Mouse (Mus musculus): Measurements from ENCODE around the gene Etnk1.
"Not testable (repeated sequence)": the region's sequence is repeated elsewhere in the genome, so short reads cannot be mapped to it uniquely, and the experiment has no call there.

The Etnk1 gene

DNA sequence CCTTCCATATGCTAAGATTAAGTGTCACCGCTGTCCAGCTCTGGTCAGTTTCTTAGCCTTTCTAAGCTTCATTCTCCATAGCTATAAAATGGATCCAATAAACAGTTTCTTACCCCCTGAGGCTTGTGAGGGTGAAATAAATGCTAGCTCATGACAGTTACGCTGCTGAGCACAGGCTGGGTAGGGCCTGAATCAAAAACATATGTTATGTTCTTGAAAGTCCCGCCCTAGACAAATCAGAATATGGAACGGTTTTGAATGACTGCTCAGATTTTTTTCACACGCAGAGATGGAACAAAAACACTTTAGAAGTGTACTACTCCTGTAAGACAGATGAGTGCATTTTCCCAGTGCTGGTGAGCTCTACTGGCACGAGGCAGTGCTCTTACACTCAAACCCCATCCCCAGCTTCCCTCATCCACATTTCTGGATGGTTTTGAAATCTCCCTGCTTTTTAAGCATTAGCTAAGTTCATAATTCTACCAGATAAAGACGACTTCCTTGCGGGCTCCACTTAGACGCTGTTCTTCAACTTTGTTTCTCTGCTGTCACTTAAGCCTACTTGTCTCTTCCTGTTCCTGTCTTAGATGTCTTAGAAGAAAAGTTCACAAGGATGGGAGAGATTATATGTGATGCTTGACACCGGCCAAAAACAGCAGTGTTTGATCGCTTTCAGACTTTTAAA, 4.9 kb downstream of the Etnk1 start:
- no peak for DNase-seq

DNA sequence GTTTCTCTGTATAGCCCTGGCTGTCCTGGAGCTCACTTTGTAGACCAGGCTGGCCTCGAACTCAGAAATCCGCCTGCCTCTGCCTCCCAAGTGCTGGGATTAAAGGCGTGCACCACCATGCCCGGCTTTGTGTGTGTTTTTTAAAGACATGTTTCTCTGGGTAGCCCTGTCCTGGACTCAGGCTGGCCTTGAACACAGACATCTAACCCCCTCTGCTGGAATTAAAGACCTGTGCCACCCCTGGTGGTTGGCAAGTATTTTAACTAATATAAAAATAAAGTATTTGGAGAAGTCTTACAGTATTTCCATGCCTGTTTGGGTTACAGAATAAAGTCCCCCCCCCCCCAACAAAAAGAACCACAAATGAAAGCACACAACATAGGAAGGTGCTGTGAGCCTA, 5.7 kb downstream of the Etnk1 start:
- not testable (repeated sequence) for DNase-seq

DNA sequence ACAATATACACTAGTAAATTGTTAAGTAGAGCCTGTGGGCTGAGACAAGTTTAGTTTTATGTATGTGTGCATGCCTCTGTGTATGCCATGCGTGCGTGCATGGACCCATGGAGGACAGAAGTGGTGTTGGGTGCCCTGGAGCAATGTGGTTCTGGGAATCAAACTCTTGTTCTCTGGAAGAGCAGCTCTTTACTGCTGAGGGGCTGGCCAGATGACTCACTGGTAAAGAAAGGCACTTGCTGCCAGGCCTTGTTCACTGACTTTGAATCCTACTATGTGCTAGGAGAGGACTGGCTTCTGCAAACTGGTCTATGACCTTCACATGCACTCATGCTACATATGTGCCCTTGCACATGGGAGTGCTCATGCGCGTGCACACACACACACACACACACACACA, 7.2 kb downstream of the Etnk1 start:
- DNase-seq = no peak

DNA sequence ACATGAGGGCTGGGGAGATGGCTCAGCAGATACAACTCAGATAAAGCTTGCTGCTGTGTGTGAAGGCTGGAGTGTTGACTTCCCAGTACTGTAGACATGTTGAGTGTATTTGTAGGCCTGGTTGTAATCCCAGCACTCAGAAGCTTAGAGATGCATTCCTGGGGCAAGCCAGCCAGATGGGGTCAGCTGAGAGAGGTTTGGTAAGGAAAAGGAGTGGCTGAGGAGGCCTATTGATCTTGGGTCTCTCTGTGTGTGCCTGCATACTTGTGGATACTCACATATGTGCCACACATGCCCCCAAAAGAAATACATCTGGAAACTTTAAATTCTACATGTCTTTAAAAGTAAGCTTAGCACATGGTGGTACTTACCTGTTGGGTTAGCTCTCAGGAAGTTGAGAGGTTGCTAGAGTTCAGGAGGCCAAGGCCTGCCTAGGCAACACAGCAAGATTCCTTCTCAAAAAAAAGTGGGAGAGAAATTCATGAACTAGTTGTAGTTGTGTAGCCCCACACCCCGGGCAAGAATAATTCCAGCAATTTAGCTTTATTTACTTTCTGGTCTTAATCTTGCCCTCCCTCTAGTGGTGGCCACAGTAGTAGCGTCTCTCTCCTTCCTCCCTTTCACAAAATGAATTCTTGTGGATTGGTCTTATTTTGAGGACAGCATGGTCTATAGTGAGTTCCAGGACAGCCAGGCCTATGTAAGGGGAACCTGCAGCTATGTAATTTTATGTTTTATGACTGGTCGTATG, 8.1 kb downstream of the Etnk1 start:
- no peak for DNase-seq

DNA sequence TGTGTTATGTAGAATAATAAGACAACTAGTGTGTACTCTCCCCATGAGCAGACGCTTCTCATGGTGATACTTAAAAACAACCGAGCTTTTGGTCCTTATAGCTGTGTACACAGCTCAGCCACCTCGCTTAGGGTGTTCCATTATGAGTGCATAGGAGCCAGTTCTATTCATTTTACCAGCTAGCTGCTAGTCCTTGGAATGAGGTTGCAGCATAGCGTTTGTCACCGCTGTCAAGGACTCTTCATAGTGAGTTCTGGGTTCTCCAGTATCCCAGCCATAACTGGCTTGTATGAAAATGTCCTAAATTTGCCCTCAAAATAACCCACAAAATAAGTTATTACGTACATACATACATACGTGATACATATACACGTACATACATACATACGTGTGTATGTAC, 9.1 kb downstream of the Etnk1 start:
- DNase-seq = no peak

DNA sequence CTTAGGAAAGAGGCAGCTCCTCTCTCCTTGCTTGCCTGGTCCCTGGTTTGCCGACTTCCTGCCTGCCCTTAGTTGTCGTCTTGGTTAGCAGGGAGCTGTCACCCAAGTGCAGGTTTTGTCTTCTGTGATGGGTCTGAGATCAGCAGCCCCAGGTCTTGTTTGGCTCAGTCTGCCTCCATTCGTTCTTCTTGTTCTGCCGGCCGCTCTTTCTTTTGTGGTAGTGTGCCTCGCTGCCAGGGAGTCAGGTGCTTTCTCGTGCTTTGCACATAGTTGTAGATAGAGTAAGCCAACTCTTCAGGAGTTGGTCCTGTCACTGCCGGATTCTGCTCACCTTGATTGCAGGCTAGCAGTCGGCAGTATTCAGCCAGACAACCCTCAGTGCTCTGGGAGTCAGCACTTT, 9.6 kb downstream of the Etnk1 start:
- no peak for DNase-seq

DNA sequence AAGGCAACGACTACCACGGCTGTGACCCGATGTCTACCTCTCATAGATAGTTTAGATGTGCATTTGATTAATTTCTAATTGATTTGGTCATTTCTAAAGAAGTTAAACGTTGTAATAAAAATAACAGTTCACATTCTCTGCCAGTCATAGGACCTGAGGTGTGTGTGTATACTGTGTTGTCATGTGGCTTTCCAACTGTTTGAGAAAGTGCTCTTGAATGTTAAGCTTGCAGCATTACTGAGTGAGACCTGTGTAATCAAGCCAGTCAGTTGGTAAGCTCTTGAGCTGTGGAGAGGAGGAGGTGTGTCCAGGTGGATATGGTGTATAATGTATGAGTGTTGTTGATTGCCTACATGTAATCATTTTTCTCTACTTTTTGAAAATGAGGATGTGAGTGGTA, 12.2 kb downstream of the Etnk1 start:
- DNase-seq = no peak

DNA sequence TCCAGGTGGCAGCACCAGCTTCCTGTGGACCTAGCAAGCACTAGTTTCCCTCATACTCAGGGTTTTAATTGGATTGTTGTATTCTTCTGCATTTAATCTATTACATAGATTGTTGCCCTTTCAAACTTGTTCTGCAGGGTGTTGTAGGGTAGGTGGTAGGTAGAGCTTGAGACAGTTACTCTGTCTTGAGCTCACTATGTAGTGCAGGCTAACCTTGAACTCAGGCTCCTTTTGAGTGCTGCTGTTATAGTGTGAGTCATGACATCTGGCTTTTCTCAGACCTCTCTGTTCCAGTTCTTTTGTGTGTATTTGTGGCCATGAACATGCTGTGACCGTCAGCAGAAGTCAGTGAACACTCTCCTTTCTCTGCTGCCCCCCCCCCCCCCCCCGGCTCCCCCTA, 12.7 kb downstream of the Etnk1 start:
- no peak for DNase-seq

DNA sequence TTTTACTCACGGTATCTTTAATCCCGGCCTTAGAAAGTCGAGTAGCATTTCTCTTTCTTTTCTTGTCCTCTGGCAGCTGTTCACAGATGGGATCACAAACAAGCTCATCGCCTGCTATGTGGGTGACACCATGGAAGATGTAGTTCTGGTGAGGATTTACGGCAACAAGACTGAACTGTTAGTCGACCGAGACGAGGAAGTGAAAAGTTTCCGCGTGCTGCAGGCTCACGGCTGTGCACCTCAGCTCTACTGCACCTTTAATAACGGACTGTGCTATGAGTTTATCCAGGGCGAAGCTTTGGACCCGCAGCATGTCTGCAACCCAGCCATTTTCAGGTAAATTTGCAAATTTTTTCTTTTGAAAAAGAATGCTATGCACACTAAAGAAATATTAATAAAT, 13.5 kb downstream of the Etnk1 start:
- no peak for DNase-seq

DNA sequence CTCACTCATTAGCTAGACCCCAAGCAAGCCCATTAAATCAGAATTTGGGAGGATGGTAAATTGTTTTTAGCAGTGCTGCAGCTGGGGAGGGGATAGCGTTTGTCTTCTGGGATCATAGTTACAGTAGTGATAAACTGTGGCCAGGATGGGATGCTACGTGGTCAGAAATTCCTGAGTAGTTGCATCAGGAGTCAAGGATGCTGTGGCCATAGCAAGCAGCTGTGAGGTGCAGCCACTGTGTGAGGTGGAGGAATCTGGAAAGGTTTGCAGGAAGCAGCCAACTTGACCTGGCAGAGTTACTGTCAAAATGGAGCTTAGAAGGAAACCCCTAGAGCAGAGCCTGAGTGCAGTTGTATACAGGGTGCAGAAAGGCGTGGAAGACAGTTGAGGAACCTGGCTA, 17.1 kb downstream of the Etnk1 start:
- no peak for DNase-seq

DNA sequence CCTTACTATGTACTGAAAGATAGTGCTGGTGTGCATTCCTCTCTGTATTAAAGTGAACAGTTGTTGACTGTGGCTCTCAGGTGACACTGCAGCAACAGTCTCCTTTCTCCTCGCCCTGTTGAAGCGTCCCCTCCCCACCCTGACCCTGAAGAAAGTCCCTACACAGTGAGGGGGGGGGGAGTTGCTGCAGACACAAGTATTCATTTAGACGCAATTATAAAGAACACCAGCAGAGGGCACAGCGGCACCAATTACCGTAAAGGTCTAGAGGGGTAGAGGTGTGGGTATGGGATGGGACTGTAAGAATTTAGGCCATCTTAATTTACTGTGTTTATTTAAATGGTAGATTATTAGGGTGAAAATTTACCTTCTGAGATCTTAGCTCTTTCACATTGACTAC, 17.7 kb downstream of the Etnk1 start:
- DNase-seq = no peak

DNA sequence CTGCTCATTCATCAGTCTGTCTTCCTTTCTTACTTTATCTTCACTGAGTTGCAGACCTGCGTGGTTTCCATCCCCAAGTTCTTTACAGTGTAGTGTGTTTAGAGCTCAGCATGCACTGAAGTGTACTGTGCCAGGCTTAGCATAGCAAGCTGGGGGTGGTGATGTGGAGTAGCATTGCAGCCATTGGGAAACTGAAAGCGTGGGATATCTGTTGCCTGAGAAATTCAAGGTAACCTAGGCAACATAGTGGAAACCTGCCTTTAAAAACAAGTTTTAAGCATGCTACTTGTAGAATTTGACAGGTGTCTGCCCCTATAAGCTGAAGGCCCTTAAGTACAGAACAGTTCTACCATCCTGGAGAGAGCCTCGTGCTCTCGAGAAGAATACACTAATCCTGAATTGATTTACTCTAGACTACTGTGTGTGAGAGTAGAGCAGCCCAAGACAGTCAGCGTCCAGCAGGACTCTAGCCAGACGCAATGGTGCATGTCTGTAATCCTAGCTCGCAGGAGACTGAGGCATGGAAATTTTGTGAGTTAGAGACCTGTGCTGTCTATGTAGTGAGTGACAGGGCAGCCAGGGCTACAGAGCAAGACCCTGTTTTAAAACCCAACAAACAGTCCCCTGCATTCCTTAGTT, 23.9 kb downstream of the Etnk1 start:
- no peak for DNase-seq

DNA sequence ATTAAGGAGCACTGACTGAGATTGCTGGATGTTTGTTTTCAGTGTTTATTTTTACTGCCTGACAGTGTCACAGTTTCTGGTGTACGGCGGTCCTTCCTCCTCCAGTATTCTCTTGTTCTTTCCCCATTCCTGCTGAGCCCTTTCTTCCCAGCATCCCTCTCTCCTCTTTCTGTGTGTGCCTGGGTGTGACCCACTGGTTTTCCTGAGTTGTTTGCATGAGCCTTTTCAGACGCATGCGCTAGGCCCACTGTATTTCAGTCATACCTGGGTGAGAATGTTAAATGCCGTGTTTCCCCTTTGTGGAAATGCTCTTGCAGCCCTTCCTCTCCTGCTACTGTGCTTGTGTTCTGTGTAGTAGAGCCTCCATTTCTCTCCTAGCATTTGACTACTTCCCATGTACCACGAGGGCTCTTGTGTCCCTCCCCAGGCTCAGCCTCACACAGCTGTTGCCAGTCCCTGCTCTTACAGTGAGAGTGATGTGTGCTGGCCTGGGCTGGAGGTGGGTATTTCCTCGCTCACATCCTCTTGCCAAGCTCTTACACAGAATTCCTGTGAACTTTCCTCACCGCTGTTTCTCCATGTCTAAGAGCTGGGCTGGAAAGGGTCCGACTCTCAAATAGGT, 24.6 kb downstream of the Etnk1 start:
- DNase-seq = no peak

DNA sequence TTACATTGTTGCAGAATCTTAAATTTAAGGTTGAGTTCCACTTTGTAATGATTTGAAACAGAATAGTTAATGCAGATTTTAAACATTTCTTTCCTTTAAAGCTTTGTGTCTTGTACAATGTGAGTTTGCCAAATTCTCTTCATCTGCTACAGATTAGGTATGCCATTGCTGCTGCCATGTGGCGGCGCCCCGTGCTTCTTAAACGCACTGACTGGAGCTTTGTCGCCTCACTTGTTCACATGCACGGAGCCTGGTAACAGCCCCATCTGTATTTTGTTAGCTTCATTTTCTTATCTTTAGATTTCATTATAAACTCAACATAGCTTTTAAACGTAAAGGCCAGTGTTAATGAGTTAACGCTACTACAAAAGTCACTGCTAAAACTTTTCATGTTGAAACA, 25.7 kb downstream of the Etnk1 start:
- no peak for DNase-seq

DNA sequence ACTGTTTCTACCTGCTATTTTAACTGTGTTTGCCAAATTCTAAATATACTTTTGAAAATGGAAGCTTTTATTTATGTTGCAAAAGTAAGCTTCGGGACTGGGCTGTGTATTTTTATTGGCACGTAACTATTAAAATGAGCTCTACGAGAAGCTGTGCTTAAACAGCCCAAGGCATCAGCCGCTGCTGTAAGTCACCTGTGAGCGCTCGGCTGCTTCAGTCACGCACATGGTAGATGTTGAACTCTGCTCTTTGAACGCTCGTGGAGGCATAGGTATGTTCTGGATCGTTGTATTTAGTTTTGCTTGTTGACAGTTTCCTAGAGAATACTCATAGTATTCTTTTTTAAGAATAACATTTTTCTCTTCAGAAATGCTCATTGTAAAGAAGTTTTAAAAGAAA, 26.1 kb downstream of the Etnk1 start:
- DNase-seq = no peak

DNA sequence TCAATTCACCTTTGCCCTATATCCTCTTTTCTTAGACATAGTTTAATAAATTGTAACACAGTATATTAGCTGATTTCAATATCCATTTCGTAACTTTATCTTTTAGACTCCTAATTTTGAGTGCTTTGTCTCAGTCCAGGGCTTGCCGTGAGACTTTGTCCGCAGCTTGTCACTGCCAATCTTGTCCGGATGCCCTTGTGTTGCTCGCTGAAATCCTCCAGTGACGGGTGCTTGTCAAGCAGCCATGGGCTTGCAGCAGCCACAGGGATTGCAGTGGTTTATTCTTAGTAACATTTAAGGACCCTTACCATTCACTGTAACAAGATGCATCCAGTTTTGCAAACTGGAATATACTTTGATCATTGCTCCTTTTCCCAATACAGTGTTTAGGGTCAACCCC, 26.6 kb downstream of the Etnk1 start:
- DNase-seq = no peak

DNA sequence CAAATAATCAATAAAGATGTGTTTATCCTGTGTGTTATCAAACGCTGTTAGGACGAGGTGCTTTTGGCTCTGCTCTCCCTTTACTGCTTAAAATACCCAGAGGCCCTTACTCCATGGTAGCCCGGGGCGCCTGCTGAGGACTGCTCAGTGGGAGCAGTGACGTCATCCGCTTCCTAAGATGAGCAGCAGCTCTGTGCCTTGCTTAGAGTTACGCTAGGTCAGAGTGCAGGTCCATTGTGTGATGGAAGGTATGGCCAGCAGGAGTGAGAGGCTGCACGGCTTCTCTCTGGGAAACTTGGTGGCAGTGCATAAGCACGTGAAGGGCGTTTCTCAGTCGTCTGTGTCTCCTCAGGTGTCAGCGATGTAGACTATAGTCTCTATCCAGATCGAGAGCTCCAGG, 30.0 kb downstream of the Etnk1 start:
- no peak for DNase-seq

DNA sequence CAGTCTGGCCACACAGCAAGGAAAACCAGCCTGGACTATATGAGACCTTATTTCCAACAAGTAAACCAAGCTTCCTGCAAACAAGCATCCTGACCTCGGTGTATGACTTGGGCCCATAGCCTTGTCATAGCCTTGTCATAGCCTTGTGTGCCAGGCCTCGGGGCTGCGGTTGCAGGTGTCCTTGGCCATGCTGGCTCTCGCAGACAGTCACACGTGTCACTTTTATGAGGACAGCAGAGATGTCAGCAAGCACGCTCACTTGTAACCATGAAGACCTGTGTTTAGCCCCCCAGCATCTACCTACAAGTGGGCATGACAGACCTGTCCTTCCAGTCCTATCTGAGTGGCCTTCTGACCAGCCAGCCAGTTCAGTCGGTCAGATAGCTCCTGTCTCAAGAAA, 31.4 kb downstream of the Etnk1 start:
- no peak for DNase-seq

DNA sequence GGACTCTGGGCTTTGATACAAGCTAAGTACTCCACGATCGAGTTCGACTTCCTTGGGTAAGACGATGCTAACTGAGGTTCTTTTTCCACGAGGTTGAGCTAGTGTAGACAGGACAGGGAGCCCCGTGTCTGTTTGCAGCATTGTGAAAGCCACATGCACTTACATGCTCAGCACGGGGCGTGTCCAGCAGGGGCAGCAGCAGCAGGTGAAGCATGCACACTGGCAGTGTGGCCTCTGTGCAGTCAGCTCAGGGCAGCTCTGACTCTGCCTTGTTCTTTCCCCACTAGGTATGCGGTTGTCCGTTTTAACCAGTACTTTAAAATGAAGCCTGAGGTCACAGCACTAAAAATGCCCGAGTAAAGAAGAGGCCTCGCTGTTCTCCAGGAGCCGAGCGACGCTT, 36.1 kb downstream of the Etnk1 start:
- no peak for DNase-seq

DNA sequence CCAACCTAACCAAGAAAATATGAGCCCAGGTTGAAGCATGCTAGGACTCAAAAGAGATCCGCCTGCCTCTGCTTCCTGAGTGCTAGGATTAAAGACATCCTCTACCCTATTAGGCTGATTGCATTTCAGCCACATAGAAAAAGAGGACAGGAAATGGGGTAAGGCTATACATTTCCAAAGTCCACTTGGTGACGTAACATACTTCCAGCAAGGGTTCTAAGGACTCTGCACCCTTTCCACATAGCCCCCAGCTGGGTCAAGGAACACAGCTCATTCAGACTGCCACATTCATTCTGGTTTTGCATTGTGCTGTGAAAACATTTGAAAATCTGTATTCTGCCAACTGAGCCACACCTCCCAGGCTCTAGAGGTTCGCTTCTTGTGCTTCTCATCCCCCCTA, 41.9 kb downstream of the Etnk1 start:
- no peak for DNase-seq

DNA sequence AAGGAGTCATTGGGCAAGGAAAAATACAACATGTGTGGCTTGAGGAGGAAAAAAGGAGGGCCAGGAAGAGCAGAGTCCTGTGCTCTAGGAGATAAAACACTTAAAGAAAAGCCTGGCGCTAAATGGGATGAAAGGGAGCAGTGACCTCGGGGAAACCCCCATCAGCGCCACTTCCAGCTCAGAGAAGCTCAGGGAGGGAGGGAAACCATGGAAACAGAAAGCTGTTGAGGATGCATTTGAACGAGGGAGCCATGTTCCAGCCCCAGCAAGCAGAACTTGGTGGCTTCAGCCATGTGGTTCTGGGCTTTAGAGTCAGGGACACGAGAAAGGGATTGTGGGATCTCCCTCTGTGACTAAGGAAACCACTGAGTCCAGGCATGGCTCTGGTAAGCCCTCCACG, 45.7 kb downstream of the Etnk1 start:
- no peak for DNase-seq

DNA sequence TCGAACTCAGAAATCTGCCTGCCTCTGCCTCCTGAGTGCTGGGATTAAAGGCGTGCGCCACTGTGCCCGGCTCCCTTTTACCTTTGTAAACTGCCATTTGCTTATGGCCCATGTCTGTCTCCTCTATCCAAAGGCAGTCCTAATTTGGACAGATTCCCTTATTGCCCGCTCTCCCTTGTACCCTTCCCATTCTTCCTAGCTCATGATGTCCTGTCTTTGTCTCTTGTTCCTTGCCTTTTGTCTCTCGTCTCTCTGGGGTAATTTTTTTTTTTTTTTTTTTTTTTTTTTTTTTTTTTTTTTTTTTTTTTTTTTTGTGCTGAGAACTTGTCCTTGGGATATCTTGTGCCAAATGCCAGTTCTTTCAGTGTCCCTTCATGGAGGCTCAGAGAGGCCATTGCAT, 46.4 kb downstream of the Etnk1 start:
- no peak for DNase-seq

DNA sequence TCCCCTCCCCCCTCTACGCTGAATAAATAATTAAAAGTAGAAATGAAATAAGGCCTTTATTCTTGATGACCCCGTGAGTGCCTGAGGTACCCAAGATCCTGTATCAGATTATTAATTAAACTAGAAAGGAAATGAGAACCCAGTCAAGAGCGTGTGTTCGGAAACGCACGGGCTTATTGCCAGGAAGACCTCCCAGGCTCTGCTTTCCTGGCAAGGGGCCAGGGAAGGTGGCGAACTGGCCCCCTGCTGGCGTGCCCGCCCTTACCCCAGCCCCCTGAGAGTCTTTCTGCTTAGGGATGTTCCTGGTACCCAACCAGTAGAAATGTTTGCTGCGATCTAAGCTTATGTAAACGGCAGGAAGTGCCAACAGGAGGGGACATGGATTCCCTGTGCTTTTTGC, 49.2 kb downstream of the Etnk1 start:
- DNase-seq = no peak

DNA sequence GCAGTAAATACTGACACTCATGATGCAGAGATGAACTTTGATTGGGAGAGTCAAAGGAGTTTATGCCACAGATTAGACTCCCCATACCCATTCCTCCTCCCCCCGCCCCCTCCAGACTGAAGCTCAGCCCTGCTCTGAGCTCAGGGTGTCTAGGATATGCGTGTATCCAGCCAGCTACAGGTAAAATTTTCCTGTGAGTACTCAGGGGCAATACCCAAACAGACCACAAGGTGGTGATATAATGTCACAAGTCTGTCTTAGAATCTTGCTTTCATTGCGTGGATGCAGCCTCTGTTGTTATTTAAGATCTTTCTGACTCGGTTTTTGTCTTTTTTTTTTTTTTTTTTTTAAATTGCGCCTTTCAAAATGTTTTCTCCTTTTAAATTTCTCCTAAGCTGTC, 52.3 kb downstream of the Etnk1 start:
- DNase-seq = peak; percentile 28

All from cerebellum, adult 9-11 months (tissue).